Mouse (Mus musculus): ENCODE measurements around the gene Cyth1.

DNA sequence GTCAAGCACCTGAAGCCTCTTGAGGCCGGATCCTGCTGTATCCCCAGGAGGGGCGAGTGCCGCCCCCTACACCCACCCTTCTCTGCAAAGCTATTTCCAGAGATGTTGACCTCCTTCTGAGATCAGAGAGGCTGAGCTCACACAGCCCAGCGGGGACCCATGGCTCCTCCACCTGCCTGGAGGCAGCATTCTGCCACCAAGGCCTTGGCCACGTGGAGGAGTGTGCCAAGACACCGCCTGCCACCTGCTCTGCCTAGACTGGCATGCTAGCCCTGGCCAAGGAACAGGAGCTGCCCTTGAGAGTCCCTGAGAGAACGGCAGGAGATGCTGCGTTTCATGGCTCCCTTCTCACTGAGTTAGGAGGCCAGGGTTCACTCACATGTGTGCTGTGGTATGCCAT is 83.8 kb downstream of the Cyth1 start:
- TF ChIP-seq POLR2A (IDR thresholded peaks at IDR 0.05; ENCODE audit: low read depth, low read length) (no peak), CTCF (IDR thresholded peaks at IDR 0.05; ENCODE audit: extremely low read depth, insufficient read depth, insufficient read length, insufficient replicate concordance) (no peak)
